Mouse (Mus musculus) forebrain, postnatal 0 days (tissue): ENCODE data around the gene Olfml2b. TPM values are rescaled to one million over a fixed set of nuclear protein-coding genes. Genes with fewer than 3 reads are reported as not detected.

Experiments
- ATAC-seq: fragments of 200-750 bp; cut with Nextera tagmentation; 2 replicates; pipeline ENCODE4 v1.8.0; 2017; ENCODE audit warnings: mild to moderate bottlenecking, moderate library complexity
- DNase-seq: peaks from one replicate; pipeline ENCODE4 v3.0.0-alpha.2; 2015
- H3K27ac ChIP-seq: fragments of 300-500 bp; sonication (generic); 2 replicates; pipeline ENCODE4 v1.5.1; 2014; ENCODE audit warnings: low read depth, mild to moderate bottlenecking, antibody characterized with exemption, low read length, moderate library complexity, mixed read lengths
- H3K27me3 ChIP-seq: fragments of 300-500 bp; sonication (generic); 2 replicates; pipeline ENCODE4 v1.6.1; 2014; ENCODE audit warnings: mild to moderate bottlenecking, low read length, mixed read lengths; ENCODE audit not compliant: insufficient read depth
- H3K36me3 ChIP-seq: fragments of 300-500 bp; sonication (generic); 2 replicates; pipeline ENCODE4 v1.6.1; 2014; ENCODE audit warnings: mild to moderate bottlenecking, moderate library complexity; ENCODE audit not compliant: insufficient read depth
- H3K4me1 ChIP-seq: fragments of 300-500 bp; sonication (generic); 2 replicates; pipeline ENCODE4 v1.6.1; 2014; ENCODE audit warnings: antibody characterized with exemption; ENCODE audit not compliant: insufficient read depth
- H3K4me2 ChIP-seq: fragments of 300-500 bp; sonication (generic); 2 replicates; pipeline ENCODE4 v1.6.1; 2014; ENCODE audit warnings: low read depth, mild to moderate bottlenecking, moderate library complexity
- H3K4me3 ChIP-seq: fragments of 300-500 bp; sonication (generic); 2 replicates; pipeline ENCODE4 v1.5.1; 2014; ENCODE audit warnings: low read depth, low read length, mixed read lengths
- H3K9ac ChIP-seq: fragments of 300-500 bp; sonication (generic); 2 replicates; pipeline ENCODE4 v1.6.1; 2014; ENCODE audit warnings: mild to moderate bottlenecking
- H3K9me3 ChIP-seq: fragments of 300-500 bp; sonication (generic); 2 replicates; pipeline ENCODE4 v1.6.1; 2016; ENCODE audit warnings: low read length
- CTCF ChIP-seq: sonication (generic); IDR thresholded peaks from 2 replicates; pipeline ENCODE4 v1.5.1; 2016; ENCODE audit warnings: antibody characterized with exemption, control low read depth, low read depth
- whole genome bisulfite sequencing: fragments of 180-500 bp; shearing (Covaris S2); extraction: QIAGEN DNeasy Blood & Tissue Kit; methylation state at CpG from one replicate; pipeline ENCODE4 v1.1.7; 2014; 5-methylcytosine and 5-hydroxymethylcytosine counted together
- polyA plus RNA-seq: library from polyadenylated mRNA; unstranded; fragments of >200 nt; fragmentation: Nextera tagmentation; extraction: Ambion mirVana; gene quantifications from 2 replicates; pipeline ENCODE4 v1.2.1, GENCODE M21; 2015
- total RNA-seq: library from RNA; depleted of rRNA; stranded (reverse); fragments of >200 nt; gene quantifications from 2 replicates; pipeline ENCODE4 v1.2.3, GENCODE M21; 2014

Gene Olfml2b
- total and polyA plus RNA-seq, 2 experiments from 2014 or later = 7.9 to 13.1 TPM

- WGBS = 75% methylated on average over 4 of the region's 4 CpGs
- no peaks in the 10 kb centered on the region for H3K27me3 ChIP-seq
- no peak overlapping the region for H3K27ac ChIP-seq
- peaks cover 13% of the 10 kb centered on the region for H3K36me3 ChIP-seq
- no peak for TF ChIP-seq CTCF
- H3K4me1 ChIP-seq = no peaks in the 10 kb centered on the region
- no peak overlapping the region for H3K4me2 ChIP-seq
- H3K9ac ChIP-seq = no peak overlapping the region
- no peak overlapping the region for H3K4me3 ChIP-seq
- ATAC-seq = no peak
- H3K9me3 ChIP-seq = no peaks in the 10 kb centered on the region
- no peak for DNase-seq
Measured at GRCm38 (mm10) chr1:170678861-170679260, 34.5 kb downstream of the Olfml2b start.

- WGBS = 53% methylated on average over 2 of the region's 2 CpGs
- H3K9me3 ChIP-seq = no peaks in the 10 kb centered on the region
- no peak overlapping the region for H3K9ac ChIP-seq
- ATAC-seq (peak; percentile 20; the same call in 1 of the 2 replicates), DNase-seq (no peak)
- H3K4me2 ChIP-seq = no peak overlapping the region
- peaks cover 13% of the 10 kb centered on the region for H3K36me3 ChIP-seq
- H3K27ac ChIP-seq = no peak overlapping the region
- H3K4me3 ChIP-seq = no peak overlapping the region
- TF ChIP-seq CTCF = no peak
- no peaks in the 10 kb centered on the region for H3K4me1 ChIP-seq
- no peaks in the 10 kb centered on the region for H3K27me3 ChIP-seq
Measured at GRCm38 (mm10) chr1:170679624-170680023, 35.3 kb downstream of the Olfml2b start.

DNA sequence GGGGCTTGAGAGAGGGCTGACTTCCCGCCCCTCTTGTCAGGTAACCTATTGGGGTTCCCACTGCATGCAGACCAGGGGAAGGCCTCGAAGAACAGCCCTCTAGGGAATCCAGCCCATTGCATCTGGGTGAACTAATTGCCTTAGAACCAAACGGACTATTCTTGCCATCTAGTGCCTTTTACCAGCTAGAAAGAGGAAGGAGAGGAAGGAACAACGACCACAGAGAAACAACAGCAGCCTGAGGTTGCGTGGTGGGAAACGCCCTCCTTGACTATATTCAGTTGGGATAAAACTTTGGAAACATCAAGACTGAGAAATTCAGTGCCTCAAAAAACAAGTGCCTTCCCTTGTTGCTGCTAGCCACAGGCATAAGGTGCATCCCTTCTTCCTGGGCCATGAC, 39.5 kb downstream of the Olfml2b start:
- Histone ChIP-seq H3K4me1 (no peaks in the 10 kb centered on the region), H3K27ac (no peak overlapping the region), H3K4me2 (no peak overlapping the region), H3K27me3 (no peaks in the 10 kb centered on the region), H3K9ac (no peak overlapping the region), H3K9me3 (no peaks in the 10 kb centered on the region), H3K36me3 (peaks cover 13% of the 10 kb centered on the region), H3K4me3 (no peak overlapping the region)
- ATAC-seq (no peak), DNase-seq (no peak)
- 90% methylated on average over 6 of the region's 6 CpGs for WGBS
- no peak for TF ChIP-seq CTCF

DNA sequence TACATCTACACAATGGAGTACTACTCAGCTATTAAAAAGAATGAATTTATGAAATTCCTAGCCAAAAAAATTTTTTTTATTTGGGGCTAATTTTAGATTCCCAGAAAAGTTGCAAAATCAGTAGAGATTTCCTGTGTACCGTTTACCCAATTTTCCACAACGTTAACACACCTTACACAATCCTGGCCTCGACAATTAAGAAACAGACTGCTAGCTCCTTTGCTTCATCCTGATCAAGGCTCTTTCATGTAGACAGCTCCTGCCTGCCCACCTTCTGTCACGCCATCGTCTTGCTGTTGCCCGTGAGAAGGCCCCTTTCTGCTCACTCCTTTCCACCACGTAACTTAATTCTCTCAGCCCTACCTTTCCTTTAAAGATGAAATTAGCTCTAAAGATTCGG, 45.4 kb downstream of the Olfml2b start:
- no peak for TF ChIP-seq CTCF
- Histone ChIP-seq H3K4me3 (no peak overlapping the region), H3K9me3 (no peaks in the 10 kb centered on the region), H3K27ac (no peak overlapping the region), H3K27me3 (no peaks in the 10 kb centered on the region), H3K4me2 (no peak overlapping the region), H3K9ac (no peak overlapping the region), H3K4me1 (no peaks in the 10 kb centered on the region), H3K36me3 (no peaks in the 10 kb centered on the region)
- ATAC-seq (no peak), DNase-seq (no peak)
- 97% methylated on average over 8 of the region's 8 CpGs for WGBS

- 86% methylated on average over 5 of the region's 5 CpGs for WGBS
- Histone ChIP-seq H3K9me3 (no peaks in the 10 kb centered on the region), H3K4me2 (no peak overlapping the region), H3K27me3 (no peaks in the 10 kb centered on the region), H3K4me1 (no peaks in the 10 kb centered on the region), H3K9ac (no peak overlapping the region), H3K27ac (no peak overlapping the region), H3K36me3 (no peaks in the 10 kb centered on the region), H3K4me3 (no peak overlapping the region)
- DNase-seq = no peak
- no peak for TF ChIP-seq CTCF
- ATAC-seq = no peak
Measured at GRCm38 (mm10) chr1:170691301-170691700, 47.0 kb downstream of the Olfml2b start.

- WGBS = 61% methylated on average over 5 of the region's 5 CpGs
- H3K4me1 ChIP-seq = no peaks in the 10 kb centered on the region
- no peaks in the 10 kb centered on the region for H3K36me3 ChIP-seq
- no peak overlapping the region for H3K9ac ChIP-seq
- H3K4me3 ChIP-seq = no peak overlapping the region
- H3K4me2 ChIP-seq = no peak overlapping the region
- ATAC-seq (no peak; the same call in 1 of the 2 replicates), DNase-seq (no peak)
- H3K27ac ChIP-seq = no peak overlapping the region
- no peaks in the 10 kb centered on the region for H3K27me3 ChIP-seq
- H3K9me3 ChIP-seq = no peaks in the 10 kb centered on the region
- no peak for TF ChIP-seq CTCF
Measured at GRCm38 (mm10) chr1:170694821-170695291, 50.5 kb downstream of the Olfml2b start.

DNA sequence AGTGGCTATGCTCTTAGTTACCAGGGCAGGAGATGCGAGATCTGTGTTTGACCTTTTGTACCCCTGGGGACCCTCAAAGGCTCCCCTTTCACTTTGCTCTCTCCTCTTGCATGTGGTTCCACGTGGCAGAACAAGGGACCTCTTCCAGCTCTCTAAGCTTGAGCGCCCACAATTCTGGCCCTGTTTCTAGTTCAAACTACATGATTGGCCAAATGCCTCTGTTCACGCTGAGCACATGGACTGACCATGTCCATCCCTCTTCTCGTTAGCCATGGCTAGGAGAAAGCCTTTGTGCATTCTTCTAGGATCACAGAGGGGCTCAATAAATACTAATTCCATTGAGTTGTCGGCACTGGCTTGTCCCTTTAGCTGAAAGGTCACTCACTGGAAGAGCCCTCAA, 51.0 kb downstream of the Olfml2b start:
- no peak for TF ChIP-seq CTCF
- Histone ChIP-seq H3K9me3 (no peaks in the 10 kb centered on the region), H3K9ac (no peak overlapping the region), H3K4me2 (no peak overlapping the region), H3K36me3 (no peaks in the 10 kb centered on the region), H3K27ac (no peak overlapping the region), H3K27me3 (no peaks in the 10 kb centered on the region), H3K4me3 (no peak overlapping the region), H3K4me1 (no peaks in the 10 kb centered on the region)
- 58% methylated on average over 6 of the region's 6 CpGs for WGBS
- DNase-seq (no peak), ATAC-seq (no peak)
